21 mouse cellular contexts compared by ENCODE assay signal in genomic region chr7:129939266-129939665, GRCm38 (mm10).
"Had no signal": no experiment of that assay in that cellular context is flagged by ENCODE, and none has a peak within 500 bp of the region (broad histone marks: within the 10 kb centered on the region; RNA-seq: fewer than 3 reads in every experiment).

No protein-coding gene starts in this region.

- H3K4me2 ChIP-seq: liver, embryonic 15.5 days; lung, embryonic 15.5 days; midbrain, embryonic 12.5 days; midbrain, embryonic 15.5 days; neural tube, embryonic 13.5 days; neural tube, embryonic 15.5 days had no signal

- H3K27ac ChIP-seq: liver, embryonic 15.5 days; lung, embryonic 15.5 days; macrophage; midbrain, embryonic 12.5 days; midbrain, embryonic 15.5 days; neural tube, embryonic 13.5 days; neural tube, embryonic 15.5 days had no signal

- ATAC-seq: liver, postnatal 0 days; lung, postnatal 0 days; midbrain, embryonic 15.5 days had no signal

- H3K4me3 ChIP-seq: liver, embryonic 15.5 days; lung, embryonic 15.5 days; midbrain, embryonic 12.5 days; midbrain, embryonic 15.5 days; myocyte; neural tube, embryonic 13.5 days; neural tube, embryonic 15.5 days had no signal

- H3K9me3 ChIP-seq: liver, embryonic 15.5 days; lung, embryonic 15.5 days; midbrain, embryonic 12.5 days; midbrain, embryonic 15.5 days; neural tube, embryonic 13.5 days; neural tube, embryonic 15.5 days had no signal

- H3K36me3 ChIP-seq: liver, embryonic 15.5 days; lung, embryonic 15.5 days; midbrain, embryonic 12.5 days; midbrain, embryonic 15.5 days; neural tube, embryonic 13.5 days; neural tube, embryonic 15.5 days had no signal

- DNase-seq: liver, postnatal 0 days; lung, adult 2 months; lung, postnatal 14 days; lung, postnatal 36 days; retina, postnatal 1 day; right cerebral cortex, adult 18-20 months; right cerebral cortex, postnatal 25 days; right cerebral cortex, postnatal 4 days; spleen, adult 18-20 months; thymus, adult 18-20 months; thymus, postnatal 14 days; thymus, postnatal 36 days had no signal

- H3K9ac ChIP-seq: liver, embryonic 15.5 days; liver, postnatal 0 days; lung, embryonic 15.5 days; midbrain, embryonic 12.5 days; midbrain, embryonic 15.5 days; neural tube, embryonic 13.5 days; neural tube, embryonic 15.5 days had no signal

- H3K27me3 ChIP-seq: liver, embryonic 15.5 days; lung, embryonic 15.5 days; midbrain, embryonic 12.5 days; midbrain, embryonic 15.5 days; neural tube, embryonic 13.5 days; neural tube, embryonic 15.5 days had no signal

- H3K4me1 ChIP-seq: liver, embryonic 15.5 days; lung, embryonic 15.5 days; midbrain, embryonic 12.5 days; midbrain, embryonic 15.5 days; neural tube, embryonic 13.5 days; neural tube, embryonic 15.5 days had no signal
